Mouse (Mus musculus): Measurements from ENCODE around the gene M6pr.
"Not testable (repeated sequence)": the region's sequence is repeated elsewhere in the genome, so short reads cannot be mapped to it uniquely, and the experiment has no call there.

The M6pr gene

DNA sequence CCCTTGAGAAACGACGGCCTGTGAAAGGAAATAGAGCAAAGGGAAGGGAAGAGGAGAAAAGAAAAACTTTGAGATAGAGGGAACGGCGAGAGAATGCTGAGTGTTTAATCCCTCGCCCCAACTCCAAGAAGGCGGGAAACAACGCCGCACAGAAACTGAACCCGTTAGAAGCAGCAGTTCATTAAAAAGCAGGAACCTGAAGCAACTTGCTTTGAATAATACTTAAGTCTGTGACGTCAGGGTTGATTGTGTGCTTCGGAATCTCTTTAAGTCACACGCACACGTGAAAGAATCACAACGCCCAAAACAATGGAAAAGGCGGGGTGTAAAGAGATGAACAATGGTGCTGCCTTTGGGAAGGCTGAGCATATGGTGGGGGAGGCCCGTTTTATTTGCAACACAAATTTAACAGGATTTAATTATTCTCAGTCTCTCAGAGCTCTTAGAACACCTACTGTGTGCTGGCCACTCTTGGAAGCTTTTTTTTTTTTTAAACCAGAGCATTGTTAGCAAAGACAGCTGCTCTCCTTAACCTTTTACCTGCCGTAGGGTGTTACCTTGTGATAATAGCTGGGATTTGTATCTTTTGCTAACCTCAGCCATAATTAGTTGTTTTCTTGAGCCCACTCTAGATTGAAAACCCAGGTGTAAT lies 32.0 kb downstream of the M6pr start, which contains the start of gene Phc1:
Gene Phc1, minus strand, starts transcription at position 213 of the 652 bp plus-strand sequence.
- peak; percentile 67 for DNase-seq (ENCODE audit: low read depth, low spot score)

DNA sequence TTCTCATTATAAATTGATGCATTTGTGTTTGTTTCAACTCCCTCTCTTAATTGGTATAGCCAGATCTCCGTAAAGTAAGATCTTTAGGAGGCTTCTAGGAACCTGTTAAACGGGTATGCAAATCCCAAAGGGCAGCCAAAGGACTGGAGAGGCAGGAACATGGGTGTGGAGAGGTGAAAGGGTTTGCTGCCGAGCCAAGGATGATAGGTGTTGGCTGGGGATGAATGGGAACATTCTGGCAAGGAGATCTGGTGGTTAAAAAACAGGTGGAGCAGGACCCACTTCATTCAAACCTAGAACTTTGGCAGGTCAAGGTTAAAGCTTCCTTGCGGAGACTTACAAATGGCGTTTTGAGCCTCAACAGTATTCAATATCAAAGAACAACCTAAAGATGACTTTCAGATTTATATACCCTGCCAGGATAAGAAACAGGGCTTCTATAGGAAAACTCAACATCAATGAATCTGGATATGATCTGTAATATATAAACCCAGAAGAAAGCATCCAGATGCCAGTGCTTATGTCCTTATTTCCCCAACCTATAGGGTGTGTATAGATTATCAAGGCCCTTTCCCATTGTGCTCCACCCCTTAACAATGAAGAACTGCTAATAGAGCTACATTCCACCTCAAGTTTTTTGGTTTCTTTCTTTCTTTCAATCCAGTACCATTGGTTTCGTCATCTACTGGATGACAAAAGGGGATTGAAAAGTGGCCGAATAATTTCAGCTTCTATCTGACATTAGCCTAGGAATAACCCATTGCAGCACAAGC lies 32.7 kb downstream of the M6pr start:
- DNase-seq (ENCODE audit: low read depth, low spot score), result no peak

DNA sequence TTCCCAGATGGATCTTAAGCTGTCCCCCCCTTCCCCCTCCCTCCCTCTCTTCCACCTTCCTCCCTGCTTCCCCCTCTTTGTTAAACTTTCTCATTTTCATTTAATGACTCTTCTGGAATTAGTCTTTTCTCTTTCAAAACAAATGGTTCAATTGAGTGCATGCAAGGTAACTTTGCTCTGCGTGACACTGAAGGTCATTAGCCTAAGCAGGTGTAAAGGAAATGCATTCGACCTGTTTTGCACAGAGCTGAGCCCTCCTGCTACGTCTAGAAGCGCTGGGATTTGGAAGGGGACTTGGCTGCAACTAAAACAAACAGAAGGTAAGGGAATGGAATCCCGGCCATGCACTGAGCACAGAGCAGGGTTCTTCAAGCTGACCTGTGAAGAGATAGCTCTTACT lies 33.6 kb downstream of the M6pr start:
- DNase-seq (ENCODE audit: low read depth, low spot score), result no peak

DNA sequence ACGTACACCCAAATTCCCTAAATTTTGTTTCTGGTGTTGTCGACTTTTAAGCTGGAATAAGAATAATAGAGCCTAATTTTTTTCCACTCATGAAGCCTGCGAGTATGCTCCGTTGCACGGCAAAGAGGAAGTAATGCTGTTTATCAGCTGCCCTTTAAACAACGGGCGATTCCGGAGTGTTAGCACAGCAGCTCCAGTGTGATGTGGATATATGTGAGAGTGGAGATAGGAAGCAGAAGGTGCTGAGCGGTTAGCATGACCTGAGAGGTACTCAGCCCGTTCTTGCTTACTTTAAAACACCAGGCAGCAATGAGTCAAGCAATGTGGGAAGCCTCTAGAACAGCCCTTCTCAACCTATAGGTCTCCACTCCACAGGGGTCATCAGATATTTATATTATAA lies 35.2 kb downstream of the M6pr start:
- no peak for DNase-seq (ENCODE audit: low read depth, low spot score)

DNA sequence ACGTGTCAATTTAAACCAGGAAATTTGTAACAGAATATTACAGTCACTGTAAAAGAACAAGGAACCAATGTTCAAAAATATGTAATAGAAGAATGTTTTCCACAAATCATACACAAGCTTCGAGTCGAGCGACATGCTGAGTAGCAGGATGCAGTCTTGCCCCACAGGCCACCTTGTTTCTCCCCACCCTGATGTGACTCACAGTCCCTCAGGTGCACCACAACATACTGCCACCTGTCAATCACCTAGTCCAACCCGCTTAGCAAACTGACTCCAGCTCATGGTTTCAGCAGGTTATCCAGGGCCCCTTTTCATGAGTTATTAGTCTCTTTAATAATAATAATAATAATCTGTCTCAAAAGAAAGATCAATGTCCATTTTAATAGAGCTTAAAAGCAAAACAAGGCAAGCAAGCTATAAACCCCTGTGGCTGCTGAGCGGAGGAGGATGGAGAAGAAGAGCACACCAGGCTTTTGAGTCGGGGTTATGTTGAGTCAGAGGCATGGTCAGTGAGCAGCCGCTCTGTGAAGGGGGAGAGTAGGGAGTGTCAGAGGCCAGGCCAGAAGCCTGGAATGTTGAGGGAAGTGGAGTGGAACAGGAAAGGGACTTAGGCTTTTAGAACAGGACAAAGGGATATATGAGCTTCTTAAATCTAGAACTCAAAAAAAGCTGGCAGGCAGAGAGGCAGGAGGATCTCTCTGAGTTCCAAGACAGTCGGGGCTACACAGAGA lies 36.0 kb downstream of the M6pr start:
- DNase-seq (ENCODE audit: low read depth, low spot score), result no peak

DNA sequence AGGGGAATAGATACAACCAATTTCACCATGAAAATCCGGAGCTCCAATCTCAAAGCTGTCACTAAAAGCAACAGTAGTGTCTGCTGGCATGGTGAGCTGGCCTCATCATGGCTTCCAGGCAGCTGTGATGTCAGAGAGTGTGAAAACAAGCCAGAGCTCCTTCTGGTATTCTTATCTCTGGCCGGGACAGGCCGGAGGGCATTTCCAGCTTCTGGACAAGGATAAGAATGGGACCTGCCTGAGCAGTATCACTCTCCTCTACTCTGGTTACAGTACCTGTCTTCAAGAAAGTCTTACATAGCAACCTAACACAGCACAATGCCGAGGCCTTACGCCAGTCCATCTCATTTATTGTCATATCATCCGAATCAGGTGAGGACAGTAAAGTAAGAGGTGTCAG lies 37.2 kb downstream of the M6pr start:
- no peak for DNase-seq (ENCODE audit: low read depth, low spot score)

DNA sequence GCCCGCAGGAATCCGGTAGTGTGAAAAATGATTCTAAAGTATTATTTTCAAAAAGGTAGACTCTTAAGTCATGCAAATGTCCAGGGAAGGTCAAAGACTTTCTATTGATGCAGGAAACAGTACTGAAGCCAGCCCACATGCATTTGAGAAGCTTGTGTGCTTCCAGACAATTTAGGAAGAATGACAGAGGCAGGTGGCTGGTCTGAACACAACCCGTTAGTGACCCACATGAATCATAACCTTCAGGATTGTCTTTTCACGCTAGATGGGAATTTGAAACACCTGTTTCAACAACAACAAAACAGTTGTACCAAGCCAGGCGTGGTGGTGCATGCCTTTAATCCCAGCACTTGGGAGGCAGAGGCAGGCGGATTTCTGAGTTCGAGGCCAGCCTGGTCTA lies 37.9 kb downstream of the M6pr start:
- no peak for DNase-seq (ENCODE audit: low read depth, low spot score)

DNA sequence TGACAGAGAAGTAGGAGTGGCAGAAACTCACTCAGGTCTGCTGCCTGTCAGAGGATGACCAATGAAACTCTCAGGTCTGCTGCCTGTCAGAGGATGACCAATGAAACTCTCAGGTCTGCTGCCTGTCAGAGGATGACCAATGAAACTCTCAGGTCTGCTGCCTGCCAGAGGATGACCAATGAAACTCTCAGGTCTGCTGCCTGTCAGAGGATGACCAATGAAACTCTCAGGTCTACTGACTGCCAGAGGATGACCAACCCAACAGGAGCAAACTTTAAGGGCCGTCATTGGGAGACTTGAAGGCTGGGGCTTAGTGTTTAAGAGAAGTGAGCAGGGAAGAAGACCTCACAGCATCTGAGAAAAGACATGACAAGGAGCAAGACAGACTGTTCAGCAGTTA lies 38.8 kb downstream of the M6pr start:
- not testable (repeated sequence) for DNase-seq (ENCODE audit: low read depth, low spot score)

DNA sequence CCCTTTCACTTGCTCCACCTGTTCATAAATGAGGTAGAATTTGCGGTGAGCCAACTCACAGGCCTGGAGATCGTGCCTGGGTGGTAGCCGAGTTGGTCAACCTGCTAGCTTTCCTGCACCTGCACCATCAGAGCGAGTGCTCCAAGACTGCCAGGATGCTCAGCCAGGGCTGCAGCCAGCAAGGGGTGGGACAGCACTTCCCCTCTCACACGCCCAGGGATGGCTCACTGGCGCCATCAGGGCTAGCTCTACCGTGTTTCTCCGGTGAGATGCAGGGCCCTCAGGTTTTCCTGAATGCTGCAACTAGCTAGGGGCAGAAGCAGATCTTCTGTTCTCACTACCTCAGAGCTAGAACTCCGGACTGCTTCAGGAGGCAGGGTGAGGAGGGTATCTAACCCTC lies 47.4 kb downstream of the M6pr start:
- no peak for DNase-seq (ENCODE audit: low read depth, low spot score)

DNA sequence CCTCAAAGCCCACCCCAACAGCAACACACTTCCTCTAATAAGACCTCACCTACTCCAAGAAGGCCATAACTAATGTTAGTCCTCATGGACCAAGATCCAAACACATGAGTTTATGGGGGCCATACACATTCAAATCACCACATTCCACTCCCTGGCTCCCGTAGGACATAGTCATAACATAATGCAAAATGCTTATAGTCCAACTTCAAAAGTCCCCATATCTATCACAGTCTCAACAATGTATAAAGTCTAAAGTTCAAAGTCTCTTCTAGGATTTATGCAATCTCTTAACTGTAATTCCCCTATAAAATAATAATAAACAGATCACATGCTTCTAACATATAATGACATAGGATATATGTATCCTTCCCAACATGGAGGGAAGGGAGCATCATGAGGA lies 48.6 kb downstream of the M6pr start:
- no peak for DNase-seq (ENCODE audit: low read depth, low spot score)

DNA sequence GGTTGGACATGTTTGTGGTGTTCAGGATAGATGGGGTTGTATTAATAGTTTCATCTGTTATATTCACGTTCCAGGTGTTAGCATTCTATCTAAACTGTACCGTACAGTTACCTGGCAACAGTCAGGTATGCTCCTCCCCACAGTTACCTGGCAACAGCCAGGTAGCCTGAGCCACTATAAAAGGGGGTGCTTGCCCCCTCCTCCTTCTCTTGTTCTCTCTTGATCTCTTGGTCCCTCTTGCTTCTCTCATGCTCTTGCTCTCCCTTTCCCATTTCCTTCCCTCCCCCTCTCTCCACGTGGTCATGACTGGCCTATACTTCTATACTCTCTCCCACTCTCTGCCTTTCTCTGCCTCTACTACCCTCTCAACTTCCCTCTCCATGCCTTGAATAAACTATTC lies 57.2 kb downstream of the M6pr start:
- DNase-seq (ENCODE audit: low read depth, low spot score), result no peak

DNA sequence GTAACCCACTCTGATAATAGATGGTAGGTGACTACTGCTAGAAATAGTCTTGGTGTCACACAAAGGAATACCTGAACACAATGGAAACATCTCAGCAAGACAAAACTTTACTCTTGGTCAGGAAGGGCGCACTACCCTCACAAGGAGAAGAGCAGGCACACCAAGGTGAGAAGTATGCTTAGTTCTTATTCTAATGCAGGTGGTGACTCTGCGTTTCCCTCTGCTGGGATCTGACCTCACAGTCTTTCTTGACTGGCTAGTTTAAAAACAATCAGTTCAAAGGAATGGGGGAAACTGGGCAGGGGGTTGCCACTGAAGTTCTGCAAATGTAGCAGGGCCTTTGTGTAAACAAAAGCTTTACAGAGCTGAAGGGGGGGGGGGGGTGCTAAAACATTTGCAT lies 57.8 kb downstream of the M6pr start:
- no peak for DNase-seq (ENCODE audit: low read depth, low spot score)

DNA sequence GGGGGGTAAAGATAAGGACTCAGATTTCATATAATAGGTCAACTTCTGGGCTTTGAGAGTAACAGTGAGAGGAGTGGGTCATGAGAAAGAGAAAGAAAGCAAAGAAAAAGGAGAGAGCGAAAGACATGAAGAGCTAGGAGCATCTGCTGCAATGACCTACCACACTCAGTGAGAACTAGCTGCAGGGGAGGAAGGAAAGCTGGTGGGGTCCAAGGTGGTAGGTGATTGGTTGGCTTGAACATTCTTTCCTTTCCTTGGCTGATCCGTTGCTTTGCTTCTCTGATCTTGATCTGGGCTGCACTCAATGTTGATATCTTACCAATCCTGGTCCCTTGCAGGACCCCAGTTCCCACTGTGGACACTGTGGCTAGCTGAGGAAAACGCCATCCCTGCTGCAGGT lies 58.5 kb downstream of the M6pr start:
- no peak for DNase-seq (ENCODE audit: low read depth, low spot score)
